Mouse (Mus musculus) cerebellum, adult 11 months (tissue): ENCODE results near the gene 4933402J07Rik.
A peak's percentile ranks its signal among the peaks of the same experiment; 100 is the strongest.

Source experiments
- DNase-seq: peaks from one replicate; pipeline ENCODE4 v3.0.0; 2022

The 4933402J07Rik gene

DNA sequence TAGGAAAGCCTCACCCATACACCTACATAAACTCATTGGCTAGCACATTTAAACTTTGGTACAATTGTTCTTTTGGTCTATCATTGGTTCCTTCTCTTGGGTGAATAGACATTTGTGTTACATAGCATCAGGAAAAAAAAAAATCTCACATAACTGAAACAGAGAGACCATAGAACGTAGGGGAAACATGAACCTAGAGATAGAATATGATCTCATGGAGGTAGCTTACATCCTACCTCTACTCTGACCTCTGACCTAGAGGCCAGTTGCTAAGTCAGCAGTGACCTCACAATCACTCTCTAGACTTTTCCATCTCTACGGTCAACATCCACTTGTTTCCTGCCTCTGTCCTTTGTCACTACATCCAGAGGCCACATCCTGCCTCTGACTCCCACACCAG is at the start of gene 4933402J07Rik:
Gene 4933402J07Rik (plus strand): TSS at position 301 of the 400 bp plus-strand sequence.
- DNase-seq, result no peak

DNA sequence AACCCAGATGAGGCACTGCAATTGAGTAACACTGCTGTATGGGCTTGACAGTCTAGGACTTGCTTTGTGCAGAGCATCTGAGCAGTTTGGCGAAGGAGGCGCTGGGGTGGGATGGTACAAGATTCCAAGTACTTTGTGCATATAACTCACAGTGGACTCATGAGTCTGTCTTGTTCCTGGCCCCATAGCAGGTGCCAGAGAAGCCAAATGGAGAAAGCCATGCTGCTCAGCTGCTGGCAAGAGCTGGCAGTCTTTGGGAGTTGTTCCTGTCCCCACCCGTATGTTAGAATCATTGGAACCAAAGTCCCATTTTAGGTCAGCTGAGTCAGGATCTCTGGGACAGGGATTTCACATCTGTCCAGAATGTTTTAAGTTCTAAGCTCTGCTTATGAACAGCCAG is 46.5 kb upstream of the 4933402J07Rik start:
- DNase-seq, result no peak

DNA sequence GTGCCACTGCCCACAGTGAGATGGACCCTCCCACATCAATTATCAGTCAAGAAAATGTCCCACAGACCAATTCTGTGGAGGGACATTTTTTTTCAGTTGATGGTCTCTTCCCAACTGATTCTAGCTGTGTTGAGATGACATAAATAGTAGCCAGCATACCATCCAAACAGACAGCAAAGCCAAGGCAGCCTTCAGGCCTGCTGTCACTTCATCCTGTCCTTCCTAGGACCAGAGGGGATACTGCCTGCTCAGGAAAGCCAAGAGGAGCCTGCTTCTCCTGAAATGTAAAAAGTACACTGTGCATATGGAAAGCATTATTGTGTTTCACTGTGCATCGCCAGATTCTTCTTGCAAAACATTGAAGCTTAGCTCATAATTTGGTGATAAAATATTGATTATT is 38.6 kb upstream of the 4933402J07Rik start:
- DNase-seq, result peak; percentile 4

DNA sequence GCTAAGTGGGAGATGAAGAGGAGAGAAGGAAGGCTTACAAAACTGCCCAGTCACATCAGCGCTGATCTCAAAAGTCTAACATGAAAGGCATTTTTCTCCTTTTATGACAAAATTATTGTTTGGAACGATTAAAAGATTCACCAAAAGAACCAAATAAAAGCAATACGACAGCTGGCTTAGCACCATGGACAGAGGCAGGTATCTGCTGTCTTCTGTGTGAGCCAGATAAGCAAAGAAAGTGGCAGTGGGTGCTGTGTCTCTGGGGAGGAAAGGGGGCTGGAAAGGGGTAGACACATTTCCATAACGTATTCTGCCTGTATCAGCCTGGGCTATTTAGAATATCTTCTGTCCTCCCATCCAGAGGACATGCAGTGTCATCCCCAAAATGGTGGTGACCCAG is 32.5 kb upstream of the 4933402J07Rik start:
- no peak for DNase-seq

DNA sequence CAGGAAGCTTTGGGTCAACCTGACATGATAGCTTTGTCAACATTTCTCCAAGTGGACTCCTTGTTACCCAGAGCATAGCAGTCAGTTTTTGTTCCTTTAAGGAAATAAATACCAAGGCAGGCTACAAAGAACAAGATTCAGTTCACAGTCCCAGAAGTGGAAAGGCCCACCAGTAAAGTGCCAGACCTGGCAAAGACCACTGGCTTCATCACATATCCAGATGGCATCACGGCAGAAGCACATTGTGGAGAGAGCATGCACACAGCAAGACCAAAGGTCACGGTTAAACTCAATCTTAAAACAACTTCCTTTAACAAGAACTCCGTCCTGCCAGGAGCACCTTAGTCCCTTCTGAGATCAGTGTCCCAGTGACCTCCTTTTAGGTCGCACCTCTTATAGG is 30.2 kb upstream of the 4933402J07Rik start:
- no peak for DNase-seq

DNA sequence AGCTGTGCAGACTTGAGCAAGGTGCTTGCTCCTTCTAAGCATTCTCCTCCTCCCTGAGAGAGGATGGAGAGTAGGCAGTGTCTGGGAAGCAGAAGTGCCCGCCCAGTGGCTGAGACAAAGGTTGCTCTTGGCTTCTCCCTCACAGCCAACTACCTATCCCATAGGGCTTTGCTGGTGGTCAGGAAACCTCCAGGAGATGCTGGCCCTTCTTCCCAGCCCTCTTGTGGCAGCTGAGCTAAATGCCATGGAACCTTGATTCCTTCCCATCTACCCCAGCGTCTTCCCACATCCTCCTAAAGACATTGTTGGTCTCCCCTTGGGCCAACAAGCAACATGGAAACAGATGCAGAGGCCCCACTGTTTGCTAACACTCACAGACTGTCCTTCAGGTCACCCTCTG is 28.8 kb upstream of the 4933402J07Rik start:
- no peak for DNase-seq

DNA sequence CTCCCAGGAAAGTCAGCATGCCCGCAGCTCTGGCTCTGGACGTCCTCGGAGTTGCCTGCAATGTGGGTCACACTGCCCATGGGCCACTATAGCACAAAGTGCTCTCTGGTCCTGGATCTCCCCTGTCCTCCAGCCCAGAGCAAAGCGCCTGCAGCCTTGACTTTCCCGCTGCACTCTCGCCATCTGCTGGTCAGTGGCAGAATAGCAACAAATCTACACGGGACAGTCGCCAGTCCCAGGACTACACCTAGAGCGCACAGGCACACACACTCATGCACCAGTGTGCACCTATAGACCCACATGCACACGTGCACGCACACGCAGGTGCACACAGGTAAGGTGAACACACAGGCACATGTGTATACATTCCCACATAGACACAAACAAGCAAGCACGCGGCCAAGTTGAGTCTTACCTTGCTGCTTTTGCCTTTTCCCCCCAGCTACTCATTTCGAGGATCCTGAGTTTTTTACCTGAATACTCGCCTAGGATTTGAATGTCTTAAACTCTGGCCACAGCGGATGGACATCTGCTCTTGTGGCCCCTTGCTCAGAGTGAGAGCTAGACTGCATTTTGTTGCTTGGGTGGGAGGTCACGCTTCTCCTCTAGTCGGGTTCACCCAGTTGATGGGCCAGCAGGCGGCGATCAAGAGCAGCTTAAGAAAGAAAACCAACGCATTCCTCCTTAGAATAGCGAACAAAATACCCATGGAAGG is 26.9 kb upstream of the 4933402J07Rik start:
- DNase-seq, result peak; percentile 87

DNA sequence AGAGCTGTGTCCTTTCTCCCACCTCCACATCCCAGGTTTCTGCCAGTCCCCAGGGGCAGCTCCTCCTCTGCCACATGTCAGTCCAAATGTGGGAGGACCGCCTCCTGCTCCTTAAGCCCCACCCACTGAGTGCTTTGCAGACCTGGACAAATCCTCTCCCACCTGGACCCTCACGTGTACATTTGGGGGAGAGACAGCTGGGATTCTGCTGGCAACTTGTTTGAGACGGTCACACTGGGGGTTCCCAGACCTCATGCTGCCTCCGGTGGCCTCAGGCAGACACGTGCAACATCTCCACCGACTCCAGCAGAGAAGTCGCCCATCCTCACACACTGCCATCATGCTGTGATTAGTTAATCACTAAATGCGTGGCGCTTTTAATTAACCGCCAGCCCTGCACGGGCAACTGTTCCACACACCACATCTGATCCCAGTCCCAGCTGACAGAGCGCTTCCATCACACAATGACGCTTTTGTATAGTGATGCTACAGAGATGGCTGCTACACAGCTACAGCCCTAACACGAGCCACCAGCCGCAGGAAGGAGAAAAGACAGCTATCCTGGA is 23.7 kb upstream of the 4933402J07Rik start:
- peak; percentile 44 for DNase-seq

DNA sequence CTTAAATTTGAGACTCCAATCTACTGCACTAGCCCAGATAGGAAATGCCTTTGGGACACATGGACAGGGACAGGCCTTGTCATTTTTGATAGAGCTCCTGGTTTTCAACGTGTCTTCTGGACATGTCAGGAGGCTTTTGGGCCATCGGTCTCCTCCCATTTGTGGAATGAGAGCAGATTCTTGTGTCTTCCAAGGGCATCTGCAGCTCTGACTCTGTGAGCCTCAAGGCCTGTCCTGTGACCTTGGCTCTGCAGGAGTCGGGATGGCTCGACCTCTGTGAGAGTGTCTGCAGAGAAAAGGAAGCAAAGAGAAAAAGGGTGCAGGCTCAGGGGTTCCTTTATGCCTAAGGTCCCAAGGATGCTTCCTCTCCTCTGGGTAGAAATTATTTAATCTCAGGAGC is 13.8 kb upstream of the 4933402J07Rik start:
- DNase-seq, result no peak

DNA sequence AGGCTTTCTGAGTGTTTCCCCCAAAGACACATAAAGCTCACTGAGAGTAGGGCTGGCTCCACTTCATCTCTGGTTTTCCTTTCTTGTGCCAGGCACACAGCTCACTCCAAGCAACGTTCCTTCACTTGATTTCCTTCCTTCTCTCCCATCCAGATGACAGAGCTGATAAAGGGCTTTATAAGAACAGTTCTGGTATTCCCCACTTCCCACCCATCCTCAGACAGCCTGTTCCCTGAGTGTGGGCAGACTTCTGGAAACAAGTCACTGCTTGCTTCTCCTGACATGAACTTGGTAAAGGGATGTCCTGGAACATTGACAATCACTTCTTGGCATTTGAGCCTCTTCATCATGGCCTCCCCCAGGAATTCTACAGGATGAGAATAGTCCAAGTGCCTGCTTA is 10.9 kb upstream of the 4933402J07Rik start:
- DNase-seq, result no peak

DNA sequence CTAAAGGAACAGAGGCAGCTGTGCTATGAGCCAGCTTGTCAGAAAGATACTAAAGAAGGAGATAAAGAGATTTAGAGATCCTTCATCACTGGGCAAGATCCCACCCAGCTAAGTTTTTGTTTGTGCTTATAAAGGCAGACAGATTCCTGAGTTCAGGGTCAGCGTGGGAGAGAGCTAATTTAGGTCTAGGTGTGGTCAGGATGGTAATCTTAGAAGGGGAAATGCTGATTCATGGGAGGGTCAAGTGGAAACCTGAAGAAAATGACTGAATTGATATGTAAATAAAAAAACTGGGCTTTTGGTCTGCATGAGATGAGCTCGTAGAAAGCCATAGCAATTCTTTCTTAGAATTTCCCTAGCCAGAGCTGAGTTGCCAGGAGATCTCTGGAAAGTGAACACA is 2.9 kb upstream of the 4933402J07Rik start:
- no peak for DNase-seq

DNA sequence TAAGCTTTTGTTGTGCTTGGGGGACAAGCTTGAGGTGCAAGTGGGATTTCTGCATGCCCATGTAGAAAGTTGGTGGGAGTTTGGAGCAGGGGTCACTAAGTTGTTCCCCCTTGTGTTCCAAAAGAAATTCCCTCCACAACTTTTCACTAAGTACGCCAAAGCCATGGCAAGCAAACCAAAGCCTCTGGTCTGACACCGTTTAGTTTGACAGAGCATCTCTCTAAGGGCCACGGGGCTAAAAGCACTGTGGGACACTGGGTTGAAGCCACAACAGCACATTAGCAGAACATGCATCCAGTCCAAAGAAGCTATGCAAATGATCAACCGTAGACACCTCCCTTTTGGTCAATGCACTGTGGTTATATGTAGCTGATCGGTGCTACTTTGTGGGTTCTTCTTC is 5.5 kb downstream of the 4933402J07Rik start:
- DNase-seq, result no peak

DNA sequence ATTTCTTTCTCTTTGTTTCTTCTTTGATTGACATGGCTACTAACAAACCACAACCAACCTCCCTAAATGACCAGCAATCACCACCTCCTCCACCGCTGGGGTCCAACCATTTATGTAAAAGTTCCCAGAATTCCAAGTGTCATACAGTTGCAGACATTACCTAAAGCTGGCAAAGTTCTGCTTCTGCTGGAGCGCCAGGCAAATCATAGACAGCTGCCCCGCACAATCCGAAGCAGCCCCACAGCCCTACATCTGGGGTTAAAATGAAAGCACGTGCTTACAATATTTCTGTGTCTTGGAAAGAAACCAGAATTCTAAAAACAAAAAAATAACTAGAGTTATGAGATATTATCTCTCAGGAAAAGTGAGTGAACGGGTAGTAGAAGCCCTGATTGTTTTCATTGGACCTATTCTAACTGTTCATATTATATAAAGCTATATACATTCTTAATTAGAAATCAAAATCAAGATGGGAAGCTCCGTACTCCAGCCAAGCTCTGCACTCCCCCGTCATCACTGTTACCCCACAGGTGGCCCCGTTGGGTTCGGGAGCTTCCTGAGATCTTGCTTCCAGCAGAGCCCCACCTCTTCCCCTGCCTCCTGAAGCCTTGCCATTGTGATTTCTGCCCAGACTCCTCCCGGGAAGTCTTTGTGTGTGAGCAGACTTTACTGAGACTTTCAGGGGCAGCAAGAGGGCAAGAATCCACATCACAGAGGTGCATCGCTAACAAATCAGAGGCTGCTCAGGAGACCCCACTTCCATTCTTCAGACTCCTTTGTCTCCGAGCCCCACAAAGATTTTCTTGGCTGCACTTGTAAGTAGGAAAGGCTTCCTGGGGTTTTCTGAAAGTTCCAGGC is 6.3 kb downstream of the 4933402J07Rik start:
- no peak for DNase-seq

DNA sequence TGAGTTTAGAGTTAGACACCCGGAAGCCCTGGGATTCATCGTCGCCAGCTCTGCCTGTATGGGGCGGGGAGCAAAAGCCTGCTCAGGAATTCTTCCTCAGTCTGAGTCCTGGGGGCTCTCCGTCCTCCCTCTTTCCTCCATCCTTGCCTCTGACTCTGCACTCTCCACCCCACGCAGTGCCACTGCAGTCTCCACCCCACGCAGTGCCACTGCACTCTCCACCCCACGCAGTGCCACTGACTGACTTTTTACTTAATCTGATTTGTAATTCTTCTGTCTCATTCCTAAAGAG is 6.9 kb downstream of the 4933402J07Rik start:
- no peak for DNase-seq

DNA sequence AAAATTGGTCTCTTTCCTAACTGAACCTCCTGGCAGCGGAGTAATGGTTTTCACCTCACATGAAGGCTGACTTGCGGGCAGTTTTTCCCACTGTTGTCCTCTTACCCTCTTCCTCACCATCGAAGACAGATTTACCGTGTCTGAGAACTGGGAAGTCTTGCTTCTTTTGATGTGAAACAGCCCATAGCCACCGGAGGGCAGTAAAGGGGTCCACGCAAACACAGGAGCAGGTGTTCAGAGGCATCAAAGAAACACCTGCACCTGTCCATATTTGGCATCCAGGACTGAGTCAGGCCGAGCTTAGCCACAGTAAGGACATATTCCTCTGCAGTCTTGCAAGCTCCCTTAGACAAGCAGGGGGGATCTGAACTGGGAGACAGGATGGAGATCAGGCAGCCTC is 7.2 kb downstream of the 4933402J07Rik start:
- no peak for DNase-seq

DNA sequence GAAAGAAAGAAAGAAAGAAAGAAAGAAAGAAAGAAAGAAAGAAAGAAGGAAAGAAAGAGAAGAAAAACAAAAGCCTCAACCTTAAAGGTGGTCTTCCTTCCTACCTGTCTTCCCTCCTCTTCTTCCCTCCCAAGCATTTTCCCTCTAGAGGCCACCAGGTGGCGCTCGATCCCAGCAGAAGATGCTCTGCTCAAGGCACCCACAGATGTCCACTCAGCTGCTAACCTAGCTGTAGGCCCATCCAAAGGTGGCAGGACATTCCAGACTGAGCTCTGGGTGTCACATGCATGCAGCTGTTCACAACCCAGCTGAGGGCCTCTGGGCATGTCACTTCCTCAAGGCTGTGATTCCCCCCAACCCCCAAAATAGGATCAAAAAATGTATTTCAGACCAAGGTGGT is 30.6 kb downstream of the 4933402J07Rik start:
- peak; percentile 72 for DNase-seq

DNA sequence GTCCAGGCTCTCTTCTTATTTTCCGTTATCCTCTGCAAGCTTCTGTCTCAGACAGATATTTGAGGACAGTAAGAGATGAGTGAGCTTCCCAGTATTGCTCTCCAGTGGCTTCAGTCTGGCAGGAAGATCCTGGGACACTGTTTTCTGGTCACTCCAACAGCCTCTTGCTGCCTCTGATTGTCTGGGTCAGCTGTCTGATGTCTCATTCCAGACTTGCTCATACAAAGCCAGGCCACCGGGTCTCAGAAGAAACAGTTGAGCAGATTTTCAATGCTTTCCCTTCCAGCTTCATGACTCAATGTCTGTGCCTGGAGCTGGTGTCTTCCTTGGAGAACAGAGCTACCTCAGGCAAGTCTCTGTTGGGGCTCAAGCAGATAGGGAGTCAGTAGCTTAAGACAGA is 39.1 kb downstream of the 4933402J07Rik start:
- DNase-seq, result no peak

DNA sequence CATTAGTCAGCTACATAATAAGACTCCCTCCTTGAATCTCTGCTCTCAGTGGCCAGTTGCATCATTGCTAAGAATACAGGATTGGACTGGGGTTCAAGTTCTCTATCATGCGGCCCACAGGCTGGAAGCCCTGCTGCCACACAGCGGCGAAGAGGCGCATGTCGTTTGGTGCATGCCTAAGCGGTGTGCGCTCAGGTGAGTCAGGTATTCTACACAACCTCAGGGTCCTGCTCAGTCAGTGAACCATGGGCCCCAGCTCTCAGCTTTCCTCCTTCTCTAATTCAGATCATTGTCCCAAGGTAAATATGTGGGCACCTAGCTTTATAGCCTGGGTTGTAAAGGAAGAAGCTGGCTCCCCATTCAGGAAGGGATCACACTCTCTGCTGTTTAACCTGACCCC is 45.5 kb downstream of the 4933402J07Rik start:
- no peak for DNase-seq

DNA sequence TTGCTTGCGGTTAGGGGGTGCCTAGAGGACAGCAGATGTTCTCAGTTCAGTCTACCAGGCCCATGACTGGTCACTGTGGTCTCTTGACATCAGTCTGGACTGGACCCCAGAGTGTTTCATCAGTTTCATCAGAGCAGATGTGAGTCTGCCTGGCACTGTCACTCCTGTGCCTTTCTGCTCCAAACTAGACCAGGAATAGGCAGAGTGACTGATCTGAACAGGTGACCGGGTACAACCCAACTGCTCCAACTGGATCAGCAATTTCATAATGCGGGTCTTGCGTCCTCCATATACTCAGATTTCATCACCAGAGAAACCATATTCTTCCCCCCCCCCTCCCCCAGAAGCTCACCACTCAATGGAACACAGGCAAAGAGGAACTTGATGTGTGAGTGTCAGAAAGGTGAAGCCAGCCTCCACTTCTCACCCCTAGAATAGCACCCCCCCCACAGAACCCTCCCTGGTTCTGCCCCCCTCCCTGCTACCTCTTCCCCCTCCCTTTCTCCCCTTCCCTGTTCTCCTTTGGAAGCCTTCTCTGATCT is 46.1 kb downstream of the 4933402J07Rik start:
- DNase-seq, result no peak

DNA sequence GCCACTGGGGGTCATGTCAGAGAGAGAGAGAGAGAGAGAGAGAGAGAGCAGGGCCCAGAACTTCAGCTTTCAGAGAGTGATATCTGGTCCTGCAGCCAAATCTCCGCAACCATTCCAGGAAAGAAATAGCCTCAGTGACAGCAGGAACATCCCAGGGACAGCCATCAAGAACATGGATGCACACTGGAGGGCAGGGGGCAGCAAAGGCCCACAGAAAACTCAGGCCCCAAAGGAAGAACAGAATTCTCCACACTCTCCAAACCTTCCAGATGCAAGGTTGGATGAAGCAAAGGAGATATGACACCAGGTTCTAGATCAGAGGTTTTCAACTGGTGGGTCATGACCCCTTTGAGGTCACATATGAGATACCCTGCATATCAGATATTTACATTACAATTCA is 50.0 kb downstream of the 4933402J07Rik start:
- DNase-seq, result no peak

DNA sequence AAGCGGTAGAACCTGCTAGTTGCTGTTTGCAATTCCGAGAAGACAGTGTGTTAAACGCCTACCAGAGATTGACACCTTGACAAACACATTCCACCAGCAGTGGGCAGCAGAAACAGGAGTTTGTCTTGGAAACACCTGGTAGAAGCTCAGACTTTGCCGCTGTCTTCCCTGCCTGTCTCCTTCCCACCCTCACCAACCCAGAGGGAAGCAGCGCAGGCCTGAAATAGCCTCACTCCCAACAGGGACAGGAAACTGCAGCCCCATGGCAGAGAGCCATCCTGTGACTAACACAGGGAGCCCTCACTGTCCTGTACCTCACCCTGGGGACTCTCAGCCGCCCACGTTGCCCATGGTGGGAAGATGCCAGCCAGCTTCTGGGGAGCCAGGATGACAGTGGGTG is 55.5 kb downstream of the 4933402J07Rik start:
- peak; percentile 52 for DNase-seq

DNA sequence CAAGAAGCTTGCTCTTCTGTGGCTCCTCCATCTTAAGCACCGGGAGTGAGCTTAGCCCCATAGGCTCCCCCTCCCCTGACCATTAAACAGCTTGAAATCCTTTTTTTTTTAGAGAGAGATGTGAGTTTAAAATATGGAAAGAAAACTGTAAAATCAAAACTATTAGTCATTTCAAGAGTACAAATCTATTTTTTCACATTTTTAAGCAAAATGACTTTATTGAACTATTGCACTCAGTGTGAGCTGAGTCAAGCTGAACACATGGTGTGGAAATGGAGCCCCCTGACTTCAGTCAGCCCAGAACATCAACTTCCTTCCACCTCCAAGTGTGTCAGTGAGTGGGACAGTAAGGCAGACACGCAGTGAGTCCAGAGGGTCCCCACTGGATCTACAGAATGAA is 55.9 kb downstream of the 4933402J07Rik start:
- no peak for DNase-seq

DNA sequence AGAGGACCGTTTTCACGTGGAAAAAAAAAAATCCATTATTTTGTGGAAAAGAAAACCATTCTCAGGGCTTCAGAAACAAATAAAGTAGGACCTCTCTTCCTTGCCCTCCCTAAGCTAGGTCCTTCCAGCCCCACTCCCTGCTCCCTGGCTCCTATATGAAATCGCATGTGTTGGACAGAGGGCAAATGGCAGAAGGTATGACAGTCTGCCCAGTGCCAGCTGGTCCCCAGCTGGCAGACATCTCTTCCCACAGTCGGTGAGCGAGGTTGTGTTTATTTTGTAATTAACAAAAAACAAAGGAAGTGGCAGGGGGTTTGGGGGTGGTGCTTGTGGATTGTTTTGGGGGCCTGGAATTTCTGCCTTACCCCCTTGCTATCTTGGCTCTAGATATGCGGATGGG is 56.6 kb downstream of the 4933402J07Rik start:
- peak; percentile 56 for DNase-seq

DNA sequence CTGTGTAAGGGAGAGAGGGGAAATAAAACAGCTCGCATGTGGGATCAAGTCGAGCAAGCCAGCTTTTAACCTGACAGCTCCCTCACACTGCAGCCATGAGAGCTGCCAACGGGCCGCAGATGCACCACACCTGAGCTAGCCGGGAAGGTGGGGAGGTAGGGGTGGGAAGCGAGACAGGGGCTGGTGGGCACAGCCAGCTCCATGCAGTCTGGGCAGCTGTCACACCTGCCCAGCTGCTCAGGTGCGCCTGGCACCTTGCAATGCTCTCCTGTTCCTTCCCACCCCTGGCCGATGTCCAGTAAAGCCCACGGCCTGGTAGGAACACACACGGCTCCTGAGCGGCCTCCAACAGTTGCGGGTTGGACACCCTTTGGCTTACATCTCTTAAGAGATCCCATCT is 57.5 kb downstream of the 4933402J07Rik start:
- no peak for DNase-seq
